Mouse (Mus musculus) neural tube, embryonic 14.5 days (tissue): ENCODE measurements around the gene Slc28a1. TPM values are rescaled to one million over a fixed set of nuclear protein-coding genes. Genes with fewer than 3 reads are reported as not detected.
"Not testable (repeated sequence)": the region's sequence is repeated elsewhere in the genome, so short reads cannot be mapped to it uniquely, and the experiment has no call there.

Experiments
- ATAC-seq: fragments of 200-750 bp; cut with Nextera tagmentation; 2 replicates; pipeline ENCODE4 v1.8.0; 2017; ENCODE audit warnings: low read depth, mild to moderate bottlenecking, moderate TSS enrichment, moderate library complexity
- H3K27ac ChIP-seq: fragments of 300-500 bp; sonication (generic); 2 replicates; pipeline ENCODE4 v1.5.1; 2014; ENCODE audit warnings: low read depth, mild to moderate bottlenecking, control low read depth, low read length, moderate library complexity, mixed read lengths
- H3K27me3 ChIP-seq: fragments of 300-500 bp; sonication (generic); 2 replicates; pipeline ENCODE4 v1.6.1; 2014; ENCODE audit warnings: low read length; ENCODE audit not compliant: control insufficient read depth, insufficient read depth
- H3K36me3 ChIP-seq: fragments of 300-500 bp; sonication (generic); 2 replicates; pipeline ENCODE4 v1.6.1; 2014; ENCODE audit warnings: low read length, mixed read lengths; ENCODE audit not compliant: control insufficient read depth, insufficient read depth
- H3K4me1 ChIP-seq: fragments of 300-500 bp; sonication (generic); 2 replicates; pipeline ENCODE4 v1.6.1; 2014; ENCODE audit warnings: low read length; ENCODE audit not compliant: control insufficient read depth, insufficient read depth
- H3K4me2 ChIP-seq: fragments of 300-500 bp; sonication (generic); 2 replicates; pipeline ENCODE4 v1.6.1; 2014; ENCODE audit warnings: mild to moderate bottlenecking, low read depth, low read length, control low read depth
- H3K4me3 ChIP-seq: fragments of 300-500 bp; sonication (generic); 2 replicates; pipeline ENCODE4 v1.5.1; 2014; ENCODE audit warnings: low read depth, low read length, control low read depth, mixed read lengths
- H3K9ac ChIP-seq: fragments of 300-500 bp; sonication (generic); replicated peaks from 2 replicates; pipeline ENCODE4 v1.6.1; 2014; ENCODE audit warnings: low read depth, mild to moderate bottlenecking, control low read depth, low read length, mixed read lengths
- H3K9me3 ChIP-seq: fragments of 300-500 bp; sonication (generic); 2 replicates; pipeline ENCODE4 v1.6.1; 2016; ENCODE audit warnings: low read length; ENCODE audit not compliant: control insufficient read depth
- WGBS: fragments of 180-500 bp; shearing (Covaris S2); extraction: QIAGEN DNeasy Blood & Tissue Kit; methylation state at CpG from one replicate; pipeline ENCODE4 v1.1.7; 2014; 5-methylcytosine and 5-hydroxymethylcytosine counted together
- polyA plus RNA-seq: library from polyadenylated mRNA; unstranded; fragments of >200 nt; fragmentation: Nextera tagmentation; extraction: Ambion mirVana; gene quantifications from 2 replicates; pipeline ENCODE4 v1.2.1, GENCODE M21; 2014

The Slc28a1 gene
- polyA plus RNA-seq, 1 experiment from 2014 or later = not detected

- H3K4me1 ChIP-seq = no peaks in the 10 kb centered on the region
- H3K27ac ChIP-seq = no peak overlapping the region
- no peak overlapping the region for H3K4me2 ChIP-seq
- H3K27me3 ChIP-seq = no peaks in the 10 kb centered on the region
- no peak overlapping the region for H3K4me3 ChIP-seq
- H3K36me3 ChIP-seq = no peaks in the 10 kb centered on the region
- H3K9me3 ChIP-seq = no peaks in the 10 kb centered on the region
- no peak for ATAC-seq
- 69% methylated on average over 2 of the region's 2 CpGs for WGBS
- no peak overlapping the region for H3K9ac ChIP-seq
Measured at GRCm38 (mm10) chr7:81133941-81134340, 19.3 kb downstream of the Slc28a1 start.

- Histone ChIP-seq H3K4me1 (no peaks in the 10 kb centered on the region), H3K4me2 (no peak overlapping the region), H3K36me3 (no peaks in the 10 kb centered on the region), H3K27me3 (no peaks in the 10 kb centered on the region), H3K9me3 (no peaks in the 10 kb centered on the region), H3K4me3 (no peak overlapping the region), H3K27ac (no peak overlapping the region), H3K9ac (no peak overlapping the region)
- ATAC-seq = peak; percentile 85
- 37% methylated on average over 9 of the region's 9 CpGs for WGBS
Measured at GRCm38 (mm10) chr7:81134614-81135067, 20.0 kb downstream of the Slc28a1 start.

GRCm38 (mm10) chr7:81137292-81137691, 22.7 kb downstream of the Slc28a1 start:
- no peak overlapping the region for H3K4me2 ChIP-seq
- no peaks in the 10 kb centered on the region for H3K4me1 ChIP-seq
- H3K27me3 ChIP-seq = no peaks in the 10 kb centered on the region
- no peak overlapping the region for H3K9ac ChIP-seq
- no peaks in the 10 kb centered on the region for H3K9me3 ChIP-seq
- no peak overlapping the region for H3K4me3 ChIP-seq
- 89% methylated on average over 5 of the region's 5 CpGs for WGBS
- H3K27ac ChIP-seq = no peak overlapping the region
- H3K36me3 ChIP-seq = no peaks in the 10 kb centered on the region
- no peak for ATAC-seq

GRCm38 (mm10) chr7:81139100-81139499, 24.5 kb downstream of the Slc28a1 start:
- ATAC-seq = no peak
- Histone ChIP-seq H3K27ac (no peak overlapping the region), H3K36me3 (no peaks in the 10 kb centered on the region), H3K9ac (no peak overlapping the region), H3K4me3 (no peak overlapping the region), H3K27me3 (no peaks in the 10 kb centered on the region), H3K4me2 (no peak overlapping the region), H3K4me1 (no peaks in the 10 kb centered on the region), H3K9me3 (no peaks in the 10 kb centered on the region)
- 91% methylated on average over 7 of the region's 7 CpGs for WGBS

- no peak overlapping the region for H3K4me2 ChIP-seq
- no peaks in the 10 kb centered on the region for H3K4me1 ChIP-seq
- no peak overlapping the region for H3K9ac ChIP-seq
- H3K27ac ChIP-seq = no peak overlapping the region
- no peak overlapping the region for H3K4me3 ChIP-seq
- H3K36me3 ChIP-seq = no peaks in the 10 kb centered on the region
- no peaks in the 10 kb centered on the region for H3K27me3 ChIP-seq
- no peaks in the 10 kb centered on the region for H3K9me3 ChIP-seq
- ATAC-seq = no peak
- WGBS = 91% methylated on average over 5 of the region's 5 CpGs
Measured at GRCm38 (mm10) chr7:81139671-81140404, 25.2 kb downstream of the Slc28a1 start.

- Histone ChIP-seq H3K36me3 (no peaks in the 10 kb centered on the region), H3K9ac (no peak overlapping the region), H3K4me3 (no peak overlapping the region), H3K27me3 (no peaks in the 10 kb centered on the region), H3K4me1 (no peaks in the 10 kb centered on the region), H3K4me2 (no peak overlapping the region), H3K9me3 (no peaks in the 10 kb centered on the region), H3K27ac (no peak overlapping the region)
- 48% methylated on average over 1 of the region's 1 CpGs for WGBS
- ATAC-seq = no peak
Measured at GRCm38 (mm10) chr7:81141541-81141940, 26.9 kb downstream of the Slc28a1 start.

DNA sequence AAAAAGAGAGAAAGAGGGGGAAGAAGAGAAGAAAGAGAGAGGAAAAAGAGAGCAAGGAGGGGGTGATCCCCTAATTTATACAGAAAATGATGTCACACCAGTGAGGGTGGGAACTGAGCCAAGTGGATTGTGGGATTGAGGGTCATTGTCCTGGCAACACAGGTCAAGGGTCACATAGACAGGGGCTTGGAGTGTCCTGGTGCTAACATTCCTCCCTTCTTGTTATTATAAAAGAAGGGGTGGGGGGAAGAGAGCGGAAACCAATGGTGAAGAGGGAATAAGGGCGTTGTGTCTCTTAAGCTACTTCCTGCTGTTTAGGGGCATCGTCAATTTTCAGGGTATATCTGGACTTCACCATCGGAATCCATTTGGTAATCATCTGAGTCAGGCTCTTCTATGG, 28.5 kb downstream of the Slc28a1 start:
- not testable (repeated sequence) for H3K36me3 ChIP-seq, H3K9ac ChIP-seq, H3K4me1 ChIP-seq, H3K4me3 ChIP-seq, H3K27me3 ChIP-seq, H3K9me3 ChIP-seq, H3K4me2 ChIP-seq, ATAC-seq, H3K27ac ChIP-seq
- WGBS = 78% methylated on average over 4 of the region's 4 CpGs

DNA sequence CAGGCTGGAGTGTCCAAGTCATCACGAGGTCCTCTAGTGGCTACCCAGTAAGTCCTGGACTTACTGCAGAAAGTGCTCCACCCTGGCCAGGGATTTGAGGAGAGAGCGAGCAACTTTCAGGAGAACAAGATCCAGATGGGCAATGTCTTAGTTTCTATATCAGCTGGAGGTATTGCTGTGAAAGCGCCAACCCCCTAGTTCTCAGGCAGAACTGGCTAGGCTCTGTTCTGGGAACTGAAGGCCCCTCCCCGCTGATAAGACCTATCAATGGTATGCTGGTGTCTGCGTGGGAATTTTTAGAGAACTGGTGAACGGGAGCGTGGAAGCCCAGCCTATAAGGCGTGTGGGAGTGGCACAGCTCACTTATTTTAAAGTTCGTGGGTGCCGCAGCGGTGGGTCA, 35.2 kb downstream of the Slc28a1 start:
- H3K4me3 ChIP-seq = no peak overlapping the region
- H3K4me2 ChIP-seq = no peak overlapping the region
- no peak overlapping the region for H3K9ac ChIP-seq
- no peaks in the 10 kb centered on the region for H3K27me3 ChIP-seq
- 90% methylated on average over 11 of the region's 11 CpGs for WGBS
- H3K36me3 ChIP-seq = no peaks in the 10 kb centered on the region
- no peak overlapping the region for H3K27ac ChIP-seq
- ATAC-seq = no peak
- no peaks in the 10 kb centered on the region for H3K4me1 ChIP-seq
- H3K9me3 ChIP-seq = no peaks in the 10 kb centered on the region

DNA sequence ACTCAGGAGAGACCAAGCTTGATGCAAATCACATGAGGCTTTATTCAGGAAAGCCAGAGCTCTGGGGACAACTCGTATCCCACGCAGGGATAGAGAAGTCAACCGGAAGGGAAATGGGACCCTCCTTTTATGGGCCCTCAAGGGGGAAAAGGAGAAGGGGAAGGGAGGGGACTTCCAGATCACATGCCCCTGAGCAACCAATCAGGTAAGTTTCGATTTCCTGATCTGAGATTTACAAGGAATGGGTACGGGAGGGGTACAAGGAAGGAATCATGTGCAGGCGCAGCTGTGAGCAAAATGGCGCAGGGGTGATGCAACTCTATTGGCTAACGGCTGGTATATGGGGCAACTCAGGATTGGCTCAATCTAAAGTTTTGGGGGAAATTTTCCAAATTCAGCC, 36.6 kb downstream of the Slc28a1 start:
- no peak overlapping the region for H3K4me2 ChIP-seq
- no peak overlapping the region for H3K27ac ChIP-seq
- no peak for ATAC-seq
- no peak overlapping the region for H3K9ac ChIP-seq
- WGBS = 93% methylated on average over 8 of the region's 8 CpGs
- no peaks in the 10 kb centered on the region for H3K9me3 ChIP-seq
- no peaks in the 10 kb centered on the region for H3K36me3 ChIP-seq
- no peaks in the 10 kb centered on the region for H3K4me1 ChIP-seq
- no peak overlapping the region for H3K4me3 ChIP-seq
- H3K27me3 ChIP-seq = no peaks in the 10 kb centered on the region
